Mouse (Mus musculus) kidney, postnatal 4 days (tissue): ENCODE results near the gene Tenm1.
A peak's percentile ranks its signal among the peaks of the same experiment; 100 is the strongest.

Experiments used
- DNase-seq, 2 experiments: peaks; one replicate each; pipeline ENCODE4 v3.0.0; 2021; ENCODE audit warnings: mixed read lengths in 2 of 2

Gene Tenm1

GRCm38 (mm10) chrX:43428855-43429263, at the start of gene Tenm1:
TSS of gene Tenm1 (minus strand) at chrX:43429126.
- peak; percentile 15 to 29 for DNase-seq

DNA sequence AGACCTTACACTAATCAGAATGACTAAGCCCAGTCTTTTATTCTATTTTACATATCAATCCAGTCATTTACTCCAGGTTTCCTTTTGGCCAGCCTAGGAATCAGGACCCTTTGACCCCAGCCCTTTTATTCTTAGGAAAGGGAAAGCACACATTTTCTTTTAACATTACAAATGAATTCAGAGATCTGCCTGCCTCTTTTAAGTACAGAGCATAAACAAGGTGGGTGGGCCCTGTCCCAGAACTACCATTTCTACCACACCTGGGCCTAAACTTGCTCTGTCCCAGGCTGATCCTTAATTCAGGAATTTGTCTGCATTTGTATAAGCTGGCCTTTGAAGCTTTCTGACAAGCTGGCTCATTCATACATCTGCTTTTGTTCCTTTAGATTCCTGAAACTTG, 38.4 kb upstream of the Tenm1 start:
- no peak for DNase-seq

DNA sequence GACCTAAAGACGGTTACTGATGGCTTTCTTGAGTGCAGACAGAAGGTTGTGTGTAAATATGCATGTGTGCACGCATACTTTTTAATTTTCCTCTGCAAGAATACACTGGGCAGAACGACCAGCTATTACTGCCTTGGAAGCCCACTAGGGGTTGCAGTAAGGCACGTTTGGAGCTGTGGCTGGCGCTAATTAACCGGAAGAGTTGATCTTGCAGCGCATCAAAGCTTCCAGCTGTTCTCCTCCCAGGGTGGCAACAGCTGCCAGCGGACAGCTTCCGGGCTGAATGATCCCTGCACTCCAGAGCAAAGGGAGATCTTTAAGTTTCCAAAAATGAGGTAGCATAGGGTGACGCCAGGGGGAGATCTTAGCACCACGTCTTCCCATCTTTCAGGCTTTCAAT, 1.7 kb upstream of the Tenm1 start:
- peak in 1 of 2 experiments; percentile 3 for DNase-seq

DNA sequence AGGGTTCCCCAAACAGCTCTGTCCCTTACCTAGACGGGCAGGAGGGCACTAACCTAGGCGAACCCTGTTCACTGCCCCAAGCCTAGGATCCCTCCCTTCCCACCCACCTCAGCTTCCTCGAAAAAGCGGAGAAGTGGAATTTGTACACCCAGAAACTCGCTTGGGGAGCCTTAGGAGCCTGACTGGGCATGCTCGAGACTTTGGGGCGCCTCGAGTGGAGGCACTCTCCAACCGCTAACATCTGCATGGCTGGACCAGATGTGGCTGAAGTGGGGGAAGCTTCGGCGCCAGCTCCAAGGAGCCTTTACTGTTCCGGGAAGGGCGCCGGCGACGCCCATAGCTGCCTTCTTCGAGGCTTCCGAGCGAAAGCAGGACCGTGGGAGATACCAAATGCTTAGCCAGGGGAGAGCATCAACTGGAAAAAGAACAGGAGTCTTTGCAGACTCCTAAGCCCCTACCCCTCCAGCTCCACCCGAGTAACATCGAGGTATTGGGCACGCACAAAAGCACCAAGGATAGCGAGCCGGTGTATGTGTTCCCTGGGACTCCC, 1.1 kb upstream of the Tenm1 start:
- DNase-seq = peak in 1 of 2 experiments; percentile 1

DNA sequence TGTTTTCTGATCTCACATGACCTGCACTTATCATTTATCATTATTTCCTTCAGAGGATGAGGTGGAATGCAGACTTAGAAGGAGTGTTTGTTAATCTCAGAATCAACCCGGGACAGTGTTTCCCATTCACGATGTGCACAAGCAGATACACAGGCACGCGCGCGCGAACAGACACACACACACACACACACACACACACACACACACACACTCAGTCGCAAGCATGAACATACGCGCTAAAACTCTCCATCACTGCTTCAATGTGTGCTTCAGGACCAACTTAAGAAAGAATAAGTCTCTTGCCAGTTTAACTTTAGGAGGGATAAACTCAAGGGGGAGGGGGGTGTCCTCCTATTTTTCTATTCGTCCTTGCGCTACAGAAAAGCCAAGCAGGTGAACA, 411 bp upstream of the Tenm1 start:
- peak in 1 of 2 experiments; percentile 1 for DNase-seq

DNA sequence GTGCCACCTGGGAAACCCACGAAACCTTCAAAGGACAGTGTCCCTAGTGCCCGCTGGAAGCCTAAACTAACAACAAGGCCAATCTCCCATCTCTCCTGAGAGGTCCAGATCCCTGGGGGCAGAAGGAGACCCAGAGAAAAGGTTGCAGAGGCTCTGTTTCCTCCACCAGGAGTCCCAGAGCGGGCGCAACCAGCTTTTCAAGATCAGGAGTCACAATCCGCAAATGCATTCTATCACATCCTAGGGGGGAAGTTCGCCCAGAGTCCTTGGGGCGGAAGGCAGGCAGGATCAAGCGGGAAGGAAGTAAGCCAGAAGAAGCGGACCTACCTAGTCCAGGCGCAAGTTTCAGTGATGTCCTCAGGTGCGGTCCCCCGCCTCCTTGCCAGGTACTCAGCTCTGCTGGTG, 963 bp downstream of the Tenm1 start:
- DNase-seq = peak in 1 of 2 experiments; percentile 3

DNA sequence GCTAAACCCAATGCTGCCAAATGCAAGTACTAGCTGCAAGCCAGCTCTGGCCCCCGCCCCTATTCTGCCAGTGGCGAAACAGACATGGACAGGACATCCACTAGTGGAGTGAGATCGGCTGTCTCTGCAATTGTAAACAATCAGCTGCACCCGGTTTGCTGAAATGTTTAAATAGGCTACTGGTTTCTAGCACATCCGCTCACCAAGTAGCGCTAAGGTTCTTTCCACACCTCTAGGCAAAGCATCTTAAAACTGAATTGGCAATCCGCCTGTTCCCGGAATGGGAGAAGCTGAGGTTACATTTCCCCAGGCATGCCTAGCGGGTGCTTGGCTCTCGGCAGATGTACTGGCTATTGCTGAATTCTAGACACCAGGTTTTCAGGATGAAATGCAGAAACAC, 1.8 kb downstream of the Tenm1 start:
- peak in 1 of 2 experiments; percentile 0 for DNase-seq

- DNase-seq = no peak
Measured at GRCm38 (mm10) chrX:43397957-43398356, 31.0 kb downstream of the Tenm1 start.

GRCm38 (mm10) chrX:43388106-43388505, 40.8 kb downstream of the Tenm1 start:
- no peak for DNase-seq

- DNase-seq = no peak
Measured at GRCm38 (mm10) chrX:43372526-43372925, 56.4 kb downstream of the Tenm1 start.

DNA sequence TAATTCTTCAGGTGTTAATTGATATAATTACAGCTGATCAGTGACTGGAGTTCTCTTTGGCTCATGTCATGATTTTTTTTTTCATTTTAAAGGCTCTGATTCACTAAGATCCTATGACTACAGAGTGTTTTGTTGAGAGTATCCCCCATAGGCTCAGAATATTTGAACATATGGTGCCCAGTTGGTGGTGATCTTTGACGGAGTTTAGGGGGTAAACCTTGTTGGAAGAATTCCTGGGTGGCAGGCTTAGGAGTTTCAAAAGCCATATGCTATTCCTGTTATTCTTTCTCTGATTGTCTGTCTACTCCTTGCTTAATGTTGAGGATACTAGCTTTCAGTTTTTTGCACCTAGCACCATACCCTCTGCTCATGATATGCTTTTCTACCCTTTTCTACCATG, 109.6 kb downstream of the Tenm1 start:
- no peak for DNase-seq

DNA sequence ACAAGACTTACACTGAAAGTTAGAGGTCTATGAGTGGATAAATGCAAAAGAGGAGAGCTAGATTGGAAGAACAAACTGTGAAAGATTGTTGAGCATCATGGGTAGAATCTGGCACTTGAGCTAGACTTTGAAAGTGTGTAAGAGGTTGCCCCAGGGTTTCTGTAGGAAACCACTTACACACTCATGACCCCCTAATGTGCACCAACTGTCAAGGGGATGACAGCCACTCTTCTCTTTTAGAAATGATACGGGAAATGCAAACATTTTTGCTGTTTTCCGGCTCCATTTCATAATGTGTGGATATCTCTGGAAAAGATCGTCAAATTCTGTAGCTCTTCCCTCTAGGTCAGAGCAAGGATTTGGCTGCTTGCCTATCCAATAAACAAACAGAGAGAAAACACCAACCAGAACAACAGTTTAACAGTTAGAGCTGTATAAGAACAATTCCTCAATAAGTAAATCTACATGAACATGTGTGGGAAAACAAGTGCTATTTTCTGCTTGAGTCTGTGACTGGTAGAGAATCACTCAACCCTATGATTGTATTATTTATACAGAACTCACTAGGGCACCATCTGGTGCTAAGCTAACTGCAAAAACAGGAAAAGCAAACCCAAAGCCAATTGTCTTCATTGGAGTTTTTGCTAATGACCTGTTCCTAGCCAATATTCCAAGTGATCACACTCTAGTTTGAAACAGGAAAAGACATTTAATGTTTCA, 111.0 kb downstream of the Tenm1 start:
- no peak for DNase-seq

- no peak for DNase-seq
Measured at GRCm38 (mm10) chrX:43235844-43236243, 193.1 kb downstream of the Tenm1 start.

DNA sequence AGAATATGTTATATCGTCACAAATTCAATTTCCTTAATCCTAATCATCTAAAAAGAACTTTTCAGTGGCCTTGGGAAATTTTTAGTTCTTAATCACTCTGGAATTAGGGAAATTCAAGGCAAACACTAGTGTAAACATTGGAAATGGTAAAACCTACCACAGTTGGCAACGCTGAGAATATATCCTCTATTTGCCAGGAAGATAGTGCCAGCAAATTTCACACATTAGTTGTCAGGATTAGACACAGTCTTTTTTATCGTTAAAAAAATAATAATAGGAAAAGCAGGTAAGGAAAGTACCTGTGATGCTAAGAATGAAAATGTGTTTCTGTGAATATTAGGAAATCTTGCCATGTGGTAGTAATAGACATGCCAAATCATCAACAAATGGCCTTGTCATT, 223.9 kb downstream of the Tenm1 start:
- DNase-seq = no peak

DNA sequence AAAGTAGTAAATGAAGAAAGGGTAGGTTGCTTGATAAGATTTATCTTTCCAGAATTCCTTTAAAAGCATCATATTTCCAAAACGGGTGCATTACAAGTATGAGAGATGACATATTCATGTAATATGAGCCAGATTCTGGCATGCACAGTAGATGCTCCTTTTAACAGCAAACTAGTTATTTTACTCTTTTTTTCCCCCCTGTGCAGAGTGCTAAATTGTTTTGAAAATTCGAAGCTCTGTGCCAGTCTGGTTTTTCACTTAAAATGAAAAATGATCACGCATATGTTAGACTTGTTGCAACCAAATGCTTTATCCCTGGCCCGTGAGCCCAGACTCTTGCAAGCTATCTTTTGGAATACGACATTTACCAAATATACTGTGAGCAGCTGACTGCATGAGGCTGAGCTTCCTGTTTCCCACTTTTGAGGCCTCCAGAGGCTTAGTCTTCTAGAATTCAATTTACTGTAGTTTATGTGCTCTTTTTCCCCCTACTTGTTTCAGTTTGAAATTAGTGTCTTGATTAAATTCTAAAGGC, 226.6 kb downstream of the Tenm1 start:
- no peak for DNase-seq

DNA sequence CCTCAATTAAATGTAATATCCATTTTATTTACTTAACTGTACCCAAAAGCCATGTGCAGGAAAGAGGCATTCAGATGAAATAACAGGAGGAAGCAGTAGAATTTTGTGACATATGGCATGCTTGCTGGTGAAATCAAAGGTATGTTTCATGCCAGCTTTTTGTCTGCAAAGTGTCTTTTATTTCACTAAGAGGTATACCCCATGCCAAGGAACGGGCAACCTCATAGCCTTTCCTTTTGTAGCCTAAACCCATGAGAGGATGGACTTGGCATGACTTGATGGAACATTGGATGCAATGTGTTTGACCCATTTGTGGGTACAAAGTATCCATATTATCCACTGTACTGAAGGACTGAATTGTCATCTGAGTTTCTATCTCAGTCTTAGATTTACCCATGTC, 246.0 kb downstream of the Tenm1 start:
- no peak for DNase-seq

DNA sequence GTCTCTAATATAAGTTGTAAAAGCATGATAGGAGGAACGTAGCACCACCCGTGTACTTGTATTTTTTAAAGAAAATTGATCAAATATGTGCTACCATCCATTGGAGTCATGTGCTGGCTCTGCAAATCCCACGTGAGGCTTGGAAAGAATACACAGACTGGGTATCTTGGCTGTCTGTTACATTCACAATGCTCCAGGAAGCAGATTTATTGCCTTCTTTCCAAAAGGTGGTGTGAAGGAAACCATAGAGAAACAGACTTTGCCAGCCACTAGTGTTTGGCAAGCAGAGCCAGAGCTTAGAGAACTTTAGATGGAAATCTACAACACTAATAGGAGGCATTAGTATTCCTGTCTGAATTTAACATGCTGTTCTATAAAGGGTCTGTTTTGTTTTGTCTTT, 277.4 kb downstream of the Tenm1 start:
- DNase-seq = no peak

GRCm38 (mm10) chrX:43129696-43130095, 299.2 kb downstream of the Tenm1 start:
- DNase-seq = no peak

DNA sequence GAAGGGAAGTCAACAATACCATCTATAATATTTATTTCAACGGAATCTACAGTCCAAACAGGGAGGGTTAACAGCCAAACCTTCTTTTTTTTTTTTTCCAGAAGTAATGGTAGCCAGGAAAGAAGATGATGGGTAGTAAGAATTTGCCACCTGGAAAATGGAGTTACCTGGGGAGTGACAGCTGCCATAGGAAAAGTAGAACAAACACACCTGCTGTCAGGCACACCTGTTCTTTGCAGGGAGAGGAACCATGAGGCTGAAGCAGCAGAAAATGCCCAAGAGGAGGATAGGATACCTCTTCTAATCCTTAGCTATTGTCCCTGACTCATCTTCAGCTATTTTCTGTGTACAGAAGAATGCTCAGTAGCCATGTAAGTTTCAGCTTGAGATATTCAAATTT, 306.4 kb downstream of the Tenm1 start:
- no peak for DNase-seq

GRCm38 (mm10) chrX:43122001-43122400, 306.9 kb downstream of the Tenm1 start:
- DNase-seq = no peak

DNA sequence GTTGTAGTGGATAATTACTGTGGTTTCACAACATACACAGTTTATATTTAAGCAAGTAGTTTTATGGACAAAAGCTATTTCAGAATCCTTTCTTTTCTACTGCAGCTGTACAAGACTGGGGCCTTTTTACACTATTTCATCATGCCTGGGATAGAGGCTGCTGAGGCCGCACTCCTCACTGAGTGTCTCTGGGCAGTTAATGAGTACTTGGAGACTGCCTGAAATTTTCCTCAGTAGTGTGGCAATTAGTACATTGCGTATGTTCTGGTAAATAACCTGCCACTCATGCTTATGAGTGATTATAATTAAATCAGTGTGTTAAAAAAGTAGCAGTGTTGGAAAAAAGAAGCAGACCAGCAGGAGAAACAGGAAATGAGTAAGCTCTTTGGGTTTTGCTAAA, 442.8 kb downstream of the Tenm1 start:
- no peak for DNase-seq

DNA sequence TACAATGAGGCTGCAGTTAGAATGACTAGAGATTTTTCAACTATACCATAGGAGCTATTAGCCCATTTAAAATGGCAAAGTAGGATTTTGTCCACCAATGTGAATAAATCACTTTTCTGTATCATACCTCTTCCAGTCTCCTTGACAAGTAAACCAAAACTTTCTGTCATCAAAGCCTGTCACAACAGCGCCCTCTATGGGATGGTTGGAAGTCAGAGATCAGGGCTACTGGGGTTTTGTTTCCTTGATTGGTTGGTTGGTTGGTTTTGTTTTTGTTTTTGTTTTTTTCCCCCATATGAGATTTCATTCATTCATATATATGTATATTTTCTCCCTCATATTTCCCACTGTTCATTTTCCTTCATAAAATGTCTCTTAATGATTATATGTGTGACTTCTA, 455.4 kb downstream of the Tenm1 start:
- peak; percentile 3 for DNase-seq

GRCm38 (mm10) chrX:42967611-42968010, 461.3 kb downstream of the Tenm1 start:
- no peak for DNase-seq

DNA sequence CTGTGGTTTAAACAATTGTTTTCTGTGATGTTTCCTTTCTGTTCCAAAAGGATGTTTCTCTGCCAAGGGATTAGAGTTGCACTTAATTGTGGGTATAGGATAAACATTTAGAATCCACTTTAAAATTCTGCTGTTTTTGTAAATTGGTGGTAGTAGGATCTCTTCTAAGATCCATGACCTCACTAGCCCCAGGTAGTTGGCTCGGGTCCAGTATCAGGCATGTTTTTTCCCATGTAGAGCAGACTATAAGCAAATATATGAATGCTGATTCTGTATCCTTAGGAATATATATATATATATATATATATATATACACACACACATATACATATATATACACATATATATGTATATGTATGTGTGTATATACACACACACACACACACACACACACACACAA, 567.2 kb downstream of the Tenm1 start:
- DNase-seq = no peak

DNA sequence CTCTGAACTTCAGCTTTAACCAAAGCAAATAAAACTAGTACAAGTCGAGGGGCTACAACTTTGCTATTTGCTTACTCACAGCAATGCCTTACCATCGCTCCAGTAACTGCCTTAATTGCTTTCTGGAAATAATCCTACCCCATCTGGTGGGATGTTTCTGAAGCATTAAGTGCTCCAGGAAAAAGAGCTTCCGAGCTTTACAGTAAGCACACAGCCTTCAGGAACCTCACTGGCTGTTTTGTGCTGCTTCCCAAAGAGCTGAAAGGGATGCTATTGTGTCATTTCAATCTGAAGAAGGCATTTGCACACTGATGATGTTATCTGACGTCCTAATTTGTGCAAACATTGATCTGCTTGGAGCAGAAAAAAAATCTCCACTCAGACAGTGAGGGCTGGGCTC, 647.4 kb downstream of the Tenm1 start:
- DNase-seq = no peak
